Mouse (Mus musculus): ENCODE measurements around the gene Gm9887. TPM values are rescaled to one million over a fixed set of nuclear protein-coding genes. Genes with fewer than 3 reads are reported as not detected.
"Not testable (repeated sequence)": the region's sequence is repeated elsewhere in the genome, so short reads cannot be mapped to it uniquely, and the experiment has no call there.

Gene Gm9887
- polyA plus RNA-seq, 1 experiment, result 0.94 TPM

DNA sequence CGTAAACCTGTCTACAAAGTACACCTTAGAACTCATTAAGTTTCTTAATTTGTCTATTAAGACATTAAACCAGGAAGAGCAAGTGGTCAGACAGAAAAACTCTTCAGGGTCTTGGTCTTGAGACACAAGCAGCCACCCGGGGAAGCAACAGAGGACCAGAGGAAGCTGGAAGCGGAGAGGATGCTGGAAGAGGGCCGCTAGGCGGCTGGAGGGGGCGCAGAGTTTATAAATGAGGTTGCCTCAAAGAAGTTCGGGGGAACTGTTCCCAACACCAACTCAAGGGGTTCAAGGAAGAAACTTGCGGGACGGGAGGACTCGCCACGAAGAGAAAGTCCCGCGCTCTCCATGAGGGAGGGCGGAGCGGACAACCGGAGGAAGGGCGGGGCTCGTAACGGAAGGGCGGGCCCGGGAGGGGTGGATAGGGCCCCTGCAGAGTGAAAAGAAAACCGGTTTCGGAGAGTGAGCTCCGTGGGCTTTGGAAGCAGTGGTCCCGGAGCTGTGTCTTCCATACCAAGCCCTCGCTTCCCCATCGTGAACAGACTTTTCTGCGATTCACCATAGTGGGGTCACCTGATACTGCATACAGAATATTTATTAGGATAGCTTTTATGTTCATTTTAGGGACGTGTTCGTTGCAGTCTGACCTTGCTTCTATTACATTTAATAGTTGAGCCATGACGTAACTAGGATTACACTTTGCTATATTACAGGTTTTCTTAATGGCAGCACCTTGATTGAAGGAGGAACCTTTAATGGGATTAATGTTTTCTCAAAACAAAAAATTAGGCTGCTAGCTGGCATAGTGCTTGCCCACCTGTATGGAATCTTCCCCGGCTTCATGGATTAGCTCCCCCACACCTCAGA, 8.1 kb downstream of the Gm9887 start:
- 3% methylated on average over 32 of the region's 32 CpGs for WGBS
- Histone ChIP-seq H3K36me3 (ENCODE audit: control insufficient read depth, insufficient read depth, low read length) (no peaks in the 10 kb centered on the region), H3K27ac (ENCODE audit: insufficient read depth, low read depth, low read length) (peak overlapping the region; percentile 90), H3K4me1 (ENCODE audit: control insufficient read depth, insufficient read depth, low read length) (peaks cover 6% of the 10 kb centered on the region; the same call in 1 of the 2 replicates), H3K4me3 (ENCODE audit: insufficient read depth, low read depth, low read length) (peak overlapping the region; percentile 48), H3K27me3 (replicated peaks; ENCODE audit: control insufficient read depth, insufficient read depth, low read length) (no peaks in the 10 kb centered on the region)
- DNase-seq, result peak; percentile 90
- peak; percentile 85 for TF ChIP-seq POLR2A (IDR thresholded peaks at IDR 0.05; ENCODE audit: low read depth, low read length)
- TF ChIP-seq CTCF (conservative IDR thresholded peaks at IDR 0.05; ENCODE audit: insufficient read depth, insufficient read length, low read depth, low read length), result no peak

- not testable (repeated sequence) for H3K4me3 ChIP-seq (ENCODE audit: insufficient read depth, low read depth, low read length); H3K36me3 ChIP-seq (ENCODE audit: control insufficient read depth, insufficient read depth, low read length); H3K27ac ChIP-seq (ENCODE audit: insufficient read depth, low read depth, low read length); H3K4me1 ChIP-seq (ENCODE audit: control insufficient read depth, insufficient read depth, low read length); DNase-seq; H3K27me3 ChIP-seq (replicated peaks; ENCODE audit: control insufficient read depth, insufficient read depth, low read length)
- 97% methylated on average over 7 of the region's 7 CpGs for WGBS
These were observed 9.1 kb downstream of the Gm9887 start for GRCm38 (mm10) chr12:69363110-69363509.

- Histone ChIP-seq H3K4me3 (ENCODE audit: insufficient read depth, low read depth, low read length) (no peak overlapping the region), H3K36me3 (ENCODE audit: control insufficient read depth, insufficient read depth, low read length) (no peaks in the 10 kb centered on the region), H3K27me3 (replicated peaks; ENCODE audit: control insufficient read depth, insufficient read depth, low read length) (no peaks in the 10 kb centered on the region), H3K4me1 (ENCODE audit: control insufficient read depth, insufficient read depth, low read length) (peaks cover 2% of the 10 kb centered on the region; the same call in 1 of the 2 replicates), H3K27ac (ENCODE audit: insufficient read depth, low read depth, low read length) (no peak overlapping the region)
- 61% methylated on average over 4 of the region's 4 CpGs for WGBS
- DNase-seq, result no peak
- TF ChIP-seq CTCF (conservative IDR thresholded peaks at IDR 0.05; ENCODE audit: insufficient read depth, insufficient read length, low read depth, low read length) (no peak), POLR2A (IDR thresholded peaks at IDR 0.05; ENCODE audit: low read depth, low read length) (no peak)
These were observed 9.9 kb downstream of the Gm9887 start for GRCm38 (mm10) chr12:69362388-69362787.

DNA sequence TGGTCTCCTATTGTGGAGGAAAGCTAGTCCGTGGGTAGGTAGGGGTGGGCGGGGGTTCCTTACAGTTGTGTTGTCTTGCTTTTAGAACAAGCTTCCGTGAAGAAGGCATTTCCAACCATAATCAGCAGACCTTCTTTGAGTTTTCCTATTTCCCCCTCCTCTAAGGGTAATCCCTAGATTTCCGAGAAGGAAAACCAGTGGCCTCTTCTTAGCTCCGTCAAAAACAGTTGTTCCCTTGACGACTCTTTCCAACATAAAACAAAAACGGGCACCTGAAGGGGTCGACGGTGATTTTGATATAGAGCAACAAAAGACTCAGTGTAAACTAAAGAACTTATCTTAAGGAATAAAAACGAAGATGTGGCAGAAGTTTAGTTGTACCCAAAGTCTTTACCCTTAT, 10.3 kb downstream of the Gm9887 start:
- Histone ChIP-seq H3K27ac (ENCODE audit: insufficient read depth, low read depth, low read length) (peak overlapping the region; percentile 86), H3K36me3 (ENCODE audit: control insufficient read depth, insufficient read depth, low read length) (no peaks in the 10 kb centered on the region), H3K27me3 (replicated peaks; ENCODE audit: control insufficient read depth, insufficient read depth, low read length) (no peaks in the 10 kb centered on the region), H3K4me1 (ENCODE audit: control insufficient read depth, insufficient read depth, low read length) (peaks cover 2% of the 10 kb centered on the region; the same call in 1 of the 2 replicates), H3K4me3 (ENCODE audit: insufficient read depth, low read depth, low read length) (peak overlapping the region; percentile 64)
- no peak for DNase-seq
- WGBS, result 17% methylated on average over 10 of the region's 10 CpGs
- TF ChIP-seq POLR2A (IDR thresholded peaks at IDR 0.05; ENCODE audit: low read depth, low read length) (no peak), CTCF (conservative IDR thresholded peaks at IDR 0.05; ENCODE audit: insufficient read depth, insufficient read length, low read depth, low read length) (no peak)

GRCm38 (mm10) chr12:69360997-69361899, 11.0 kb downstream of the Gm9887 start:
- Histone ChIP-seq H3K27ac (ENCODE audit: insufficient read depth, low read depth, low read length) (peak overlapping the region; percentile 86), H3K4me3 (ENCODE audit: insufficient read depth, low read depth, low read length) (peak overlapping the region; percentile 64)
- H3K36me3 ChIP-seq (ENCODE audit: control insufficient read depth, insufficient read depth, low read length); H3K4me1 ChIP-seq (ENCODE audit: control insufficient read depth, insufficient read depth, low read length); H3K27me3 ChIP-seq (replicated peaks; ENCODE audit: control insufficient read depth, insufficient read depth, low read length): not testable (repeated sequence)
- WGBS, result under 1% methylated on average over 44 of the region's 50 CpGs
- DNase-seq, result peak; percentile 99

- H3K27ac ChIP-seq (ENCODE audit: insufficient read depth, low read depth, low read length), result no peak overlapping the region
- TF ChIP-seq POLR2A (IDR thresholded peaks at IDR 0.05; ENCODE audit: low read depth, low read length) (no peak), CTCF (conservative IDR thresholded peaks at IDR 0.05; ENCODE audit: insufficient read depth, insufficient read length, low read depth, low read length) (peak; percentile 32; the same call in 1 of the 2 replicates)
- H3K36me3 ChIP-seq (ENCODE audit: control insufficient read depth, insufficient read depth, low read length), result no peaks in the 10 kb centered on the region
- 8% methylated on average over 5 of the region's 5 CpGs for WGBS
- H3K4me3 ChIP-seq (ENCODE audit: insufficient read depth, low read depth, low read length), result no peak overlapping the region
- peaks cover 4% of the 10 kb centered on the region; the same call in 1 of the 2 replicates for H3K4me1 ChIP-seq (ENCODE audit: control insufficient read depth, insufficient read depth, low read length)
- peak; percentile 89 for DNase-seq
- no peaks in the 10 kb centered on the region for H3K27me3 ChIP-seq (replicated peaks; ENCODE audit: control insufficient read depth, insufficient read depth, low read length)
These were observed 11.6 kb downstream of the Gm9887 start for GRCm38 (mm10) chr12:69360655-69360996.

DNA sequence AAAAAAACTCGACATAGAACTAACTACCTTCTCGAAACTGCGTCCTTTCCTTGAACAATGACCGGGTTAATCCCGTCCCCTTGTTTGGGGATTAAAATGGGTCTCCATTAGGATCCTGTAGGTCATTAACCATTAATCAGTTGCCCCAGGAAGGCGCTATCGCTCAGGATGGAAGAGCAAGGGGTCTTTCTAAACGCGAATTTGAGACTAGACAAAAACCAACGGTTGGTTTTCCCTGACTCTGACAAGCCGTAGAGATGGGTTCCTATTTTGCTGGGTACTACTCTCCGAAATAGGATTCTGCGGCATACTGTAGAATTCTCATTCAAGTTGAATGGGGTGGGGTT, 15.0 kb downstream of the Gm9887 start:
- H3K36me3 ChIP-seq (ENCODE audit: control insufficient read depth, insufficient read depth, low read length), result peaks cover 5% of the 10 kb centered on the region; the same call in 1 of the 2 replicates
- WGBS, result 3% methylated on average over 13 of the region's 13 CpGs
- H3K27me3 ChIP-seq (replicated peaks; ENCODE audit: control insufficient read depth, insufficient read depth, low read length), result no peaks in the 10 kb centered on the region
- no peak for DNase-seq
- peak overlapping the region; percentile 74 for H3K27ac ChIP-seq (ENCODE audit: insufficient read depth, low read depth, low read length)
- peaks cover 7% of the 10 kb centered on the region; the same call in 1 of the 2 replicates for H3K4me1 ChIP-seq (ENCODE audit: control insufficient read depth, insufficient read depth, low read length)
- H3K4me3 ChIP-seq (ENCODE audit: insufficient read depth, low read depth, low read length), result peak overlapping the region; percentile 70
- TF ChIP-seq CTCF (conservative IDR thresholded peaks at IDR 0.05; ENCODE audit: insufficient read depth, insufficient read length, low read depth, low read length), result no peak
- no peak for TF ChIP-seq POLR2A (IDR thresholded peaks at IDR 0.05; ENCODE audit: low read depth, low read length)
